Mouse (Mus musculus): Measurements from ENCODE around the gene Gnb4. TPM values are rescaled to one million over a fixed set of nuclear protein-coding genes. Genes with fewer than 3 reads are reported as not detected.

Gnb4 gene
- polyA plus RNA-seq, 1 experiment from 2014 or later: 47.8 TPM

DNA sequence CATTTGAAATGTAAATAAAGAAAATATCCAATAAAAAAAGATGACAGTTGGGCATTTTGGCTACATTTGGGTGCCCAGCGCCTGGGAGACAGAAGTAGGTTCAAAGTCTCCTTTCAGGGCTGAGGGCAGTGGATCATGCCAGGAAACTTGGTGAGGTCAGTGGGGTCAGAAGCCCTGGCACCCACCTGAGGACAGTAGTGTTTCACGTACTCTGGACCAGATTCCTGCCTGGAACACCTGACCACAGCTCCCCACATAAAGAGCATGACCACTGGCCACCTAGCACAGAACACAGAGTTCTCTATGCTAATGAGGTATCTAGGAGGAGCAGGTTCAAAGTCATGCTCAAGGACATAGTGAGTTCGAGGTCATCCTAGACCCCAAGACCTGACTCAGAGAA is 41.2 kb downstream of the Gnb4 start:
- WGBS: 86% methylated on average over 3 of the region's 3 CpGs
- H3K36me3 ChIP-seq: peaks cover 80% of the 10 kb centered on the region
- no peak for ATAC-seq (ENCODE audit: insufficient number of reproducible peaks, insufficient read depth, low FRiP score, low TSS enrichment, low read depth)
- H3K4me2 ChIP-seq: no peak overlapping the region
- no peak overlapping the region for H3K27ac ChIP-seq
- no peaks in the 10 kb centered on the region for H3K27me3 ChIP-seq
- no peak overlapping the region for H3K4me3 ChIP-seq (replicated peaks)
- no peaks in the 10 kb centered on the region for H3K4me1 ChIP-seq (replicated peaks)
- H3K9me3 ChIP-seq: no peaks in the 10 kb centered on the region
- no peak overlapping the region for H3K9ac ChIP-seq (replicated peaks)

GRCm38 (mm10) chr3:32573881-32574280 is 42.5 kb downstream of the Gnb4 start:
- Histone ChIP-seq H3K27me3 (no peaks in the 10 kb centered on the region), H3K9ac (replicated peaks) (no peak overlapping the region), H3K9me3 (no peaks in the 10 kb centered on the region), H3K4me3 (replicated peaks) (no peak overlapping the region), H3K4me1 (replicated peaks) (no peaks in the 10 kb centered on the region), H3K36me3 (peaks cover 87% of the 10 kb centered on the region), H3K4me2 (no peak overlapping the region), H3K27ac (no peak overlapping the region)
- ATAC-seq (ENCODE audit: insufficient number of reproducible peaks, insufficient read depth, low FRiP score, low TSS enrichment, low read depth): no peak
- 83% methylated on average over 9 of the region's 9 CpGs for WGBS

DNA sequence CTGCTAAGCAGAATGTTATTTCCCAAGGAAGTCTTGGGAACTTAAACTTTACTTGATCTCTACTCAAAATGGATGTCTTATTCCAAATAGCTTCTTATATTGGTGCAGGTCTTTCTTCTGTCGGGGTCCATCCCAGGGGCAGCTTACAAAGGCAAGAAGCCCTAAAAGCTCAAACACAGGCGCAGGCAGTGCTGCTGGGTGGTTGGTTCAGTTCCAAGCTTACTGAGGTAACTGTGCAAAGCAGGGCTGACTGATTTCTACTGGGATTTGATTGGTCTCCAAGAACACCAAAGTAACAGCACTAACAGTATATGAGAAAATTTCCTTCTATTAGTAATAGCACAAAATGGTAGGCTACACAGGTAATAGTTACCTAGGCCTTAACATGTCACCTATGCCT is 43.3 kb downstream of the Gnb4 start:
- Histone ChIP-seq H3K36me3 (peaks cover 90% of the 10 kb centered on the region), H3K9ac (replicated peaks) (no peak overlapping the region), H3K27ac (no peak overlapping the region), H3K4me1 (replicated peaks) (no peaks in the 10 kb centered on the region), H3K4me3 (replicated peaks) (no peak overlapping the region), H3K4me2 (no peak overlapping the region), H3K9me3 (no peaks in the 10 kb centered on the region), H3K27me3 (no peaks in the 10 kb centered on the region)
- no peak for ATAC-seq (ENCODE audit: insufficient number of reproducible peaks, insufficient read depth, low FRiP score, low TSS enrichment, low read depth)
- 90% methylated on average over 2 of the region's 2 CpGs for WGBS

GRCm38 (mm10) chr3:32563401-32563800 is 53.0 kb downstream of the Gnb4 start:
- no peak for ATAC-seq (ENCODE audit: insufficient number of reproducible peaks, insufficient read depth, low FRiP score, low TSS enrichment, low read depth)
- 97% methylated on average over 6 of the region's 6 CpGs for WGBS

GRCm38 (mm10) chr3:32553061-32553460 is 63.3 kb downstream of the Gnb4 start:
- WGBS: 95% methylated on average over 1 of the region's 1 CpGs
- no peak for ATAC-seq (ENCODE audit: insufficient number of reproducible peaks, insufficient read depth, low FRiP score, low TSS enrichment, low read depth)
- H3K9me3 ChIP-seq: no peaks in the 10 kb centered on the region
- peaks cover 55% of the 10 kb centered on the region for H3K36me3 ChIP-seq
- no peaks in the 10 kb centered on the region for H3K27me3 ChIP-seq
- H3K9ac ChIP-seq (replicated peaks): no peak overlapping the region
- H3K4me3 ChIP-seq (replicated peaks): no peak overlapping the region
- H3K27ac ChIP-seq: no peak overlapping the region
- no peaks in the 10 kb centered on the region for H3K4me1 ChIP-seq (replicated peaks)
- H3K4me2 ChIP-seq: no peak overlapping the region

More at GRCm38 (mm10) chr3:32563401-32563800, 53.0 kb downstream of the Gnb4 start:
- Histone ChIP-seq H3K9me3 (no peaks in the 10 kb centered on the region), H3K9ac (replicated peaks) (no peak overlapping the region), H3K4me3 (replicated peaks) (no peak overlapping the region), H3K27ac (no peak overlapping the region), H3K4me1 (replicated peaks) (no peaks in the 10 kb centered on the region), H3K4me2 (no peak overlapping the region), H3K27me3 (no peaks in the 10 kb centered on the region), H3K36me3 (peaks cover 80% of the 10 kb centered on the region)

GRCm38 (mm10) chr3:32538091-32538490 is 78.3 kb downstream of the Gnb4 start:
- no peak overlapping the region for H3K9ac ChIP-seq (replicated peaks)
- WGBS: 91% methylated on average over 5 of the region's 5 CpGs
- peaks cover 77% of the 10 kb centered on the region for H3K36me3 ChIP-seq
- H3K4me3 ChIP-seq (replicated peaks): no peak overlapping the region
- H3K9me3 ChIP-seq: no peaks in the 10 kb centered on the region
- H3K27me3 ChIP-seq: no peaks in the 10 kb centered on the region
- H3K4me2 ChIP-seq: no peak overlapping the region
- ATAC-seq (ENCODE audit: insufficient number of reproducible peaks, insufficient read depth, low FRiP score, low TSS enrichment, low read depth): no peak
- no peaks in the 10 kb centered on the region for H3K4me1 ChIP-seq (replicated peaks)
- no peak overlapping the region for H3K27ac ChIP-seq

DNA sequence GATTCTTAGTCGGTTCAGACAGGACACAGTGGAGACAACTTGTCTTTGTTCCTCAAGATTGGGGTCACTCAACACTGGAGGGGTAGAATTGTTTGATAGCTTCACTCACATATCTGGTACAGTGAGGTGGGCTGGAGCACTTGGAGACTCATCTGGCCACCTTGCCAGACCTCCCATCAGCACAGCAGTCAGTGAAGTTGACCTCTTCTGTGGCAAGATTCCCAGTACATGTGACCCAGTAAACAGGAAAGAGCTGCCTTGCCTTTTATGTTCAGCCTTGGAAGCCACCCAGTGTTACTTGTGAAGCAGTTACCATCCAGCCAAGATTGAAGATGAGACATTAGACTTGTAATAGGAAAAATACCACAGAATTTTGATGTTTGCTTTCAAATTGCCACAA is 78.8 kb downstream of the Gnb4 start:
- WGBS: 81% methylated on average over 1 of the region's 1 CpGs
- H3K4me3 ChIP-seq (replicated peaks): no peak overlapping the region
- no peaks in the 10 kb centered on the region for H3K4me1 ChIP-seq (replicated peaks)
- ATAC-seq (ENCODE audit: insufficient number of reproducible peaks, insufficient read depth, low FRiP score, low TSS enrichment, low read depth): no peak
- H3K27ac ChIP-seq: no peak overlapping the region
- H3K36me3 ChIP-seq: peaks cover 76% of the 10 kb centered on the region
- no peak overlapping the region for H3K4me2 ChIP-seq
- no peak overlapping the region for H3K9ac ChIP-seq (replicated peaks)
- H3K27me3 ChIP-seq: no peaks in the 10 kb centered on the region
- H3K9me3 ChIP-seq: no peaks in the 10 kb centered on the region

DNA sequence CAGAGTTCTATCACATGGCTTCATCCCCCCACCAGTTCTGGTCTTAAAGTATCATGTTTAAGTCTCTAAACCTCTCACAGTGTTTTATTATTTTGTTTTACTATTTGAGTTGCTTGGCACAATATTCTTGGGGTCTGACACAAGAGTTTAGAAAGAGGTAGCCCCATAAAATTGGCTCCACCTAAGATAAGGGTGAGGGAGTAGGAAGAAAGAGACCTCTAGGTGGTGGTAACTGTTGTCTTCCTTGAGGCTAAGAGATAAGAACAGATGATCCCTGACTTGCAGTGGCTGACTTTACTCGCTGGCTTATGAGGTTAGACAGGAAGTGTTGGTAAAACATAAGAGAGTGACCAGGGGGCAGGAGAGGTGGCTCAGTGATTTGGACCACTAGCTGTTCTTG is 80.7 kb downstream of the Gnb4 start:
- Histone ChIP-seq H3K9ac (replicated peaks) (no peak overlapping the region), H3K36me3 (peaks cover 74% of the 10 kb centered on the region)

More for the DNA sequence above, 80.7 kb downstream of the Gnb4 start:
- Histone ChIP-seq H3K4me1 (replicated peaks) (no peaks in the 10 kb centered on the region), H3K9me3 (no peaks in the 10 kb centered on the region), H3K27me3 (no peaks in the 10 kb centered on the region), H3K4me2 (no peak overlapping the region), H3K4me3 (replicated peaks) (no peak overlapping the region), H3K27ac (no peak overlapping the region)
- ATAC-seq (ENCODE audit: insufficient number of reproducible peaks, insufficient read depth, low FRiP score, low TSS enrichment, low read depth): no peak
- 58% methylated on average over 1 of the region's 1 CpGs for WGBS

Other genes with a start within 250 kb of the Gnb4 start
- gene Pik3ca, start 218.9 kb downstream of the Gnb4 start, polyA plus RNA-seq (2016; fragmentation: Nextera tagmentation; extraction: Ambion mirVana): 11.4 and 12.0 TPM in 2 replicates
- gene Kcnmb3, start 124.4 kb downstream of the Gnb4 start, polyA plus RNA-seq (2016; fragmentation: Nextera tagmentation; extraction: Ambion mirVana): 0.20 TPM in 2 replicates
- gene Zfp639, start 106.3 kb downstream of the Gnb4 start, polyA plus RNA-seq (2016; fragmentation: Nextera tagmentation; extraction: Ambion mirVana): 44.8 and 48.3 TPM in 2 replicates
- 42.8 and 44.3 TPM in 2 replicates for gene Mfn1, start 87.1 kb downstream of the Gnb4 start, polyA plus RNA-seq (2016; fragmentation: Nextera tagmentation; extraction: Ambion mirVana)
- gene Actl6a, start 89.7 kb upstream of the Gnb4 start, polyA plus RNA-seq (2016; fragmentation: Nextera tagmentation; extraction: Ambion mirVana): 215 and 225 TPM in 2 replicates
- 303 and 325 TPM in 2 replicates for gene Ndufb5, start 120.4 kb upstream of the Gnb4 start, polyA plus RNA-seq (2016; fragmentation: Nextera tagmentation; extraction: Ambion mirVana)
- 34.1 and 39.8 TPM in 2 replicates for gene Mrpl47, start 121.0 kb upstream of the Gnb4 start, polyA plus RNA-seq (2016; fragmentation: Nextera tagmentation; extraction: Ambion mirVana)
- gene Usp13, start 201.0 kb upstream of the Gnb4 start, polyA plus RNA-seq (2016; fragmentation: Nextera tagmentation; extraction: Ambion mirVana): 7.1 and 7.8 TPM in 2 replicates